Mouse (Mus musculus): ENCODE measurements around the gene Mst1r. TPM values are rescaled to one million over a fixed set of nuclear protein-coding genes. Genes with fewer than 3 reads are reported as not detected.

The Mst1r gene
- polyA plus RNA-seq, 1 experiment: 8.5 TPM

- DNase-seq: no peak
- 92% methylated on average over 12 of the region's 12 CpGs for WGBS
- Histone ChIP-seq H3K27me3 (ENCODE audit: control insufficient read depth, insufficient read depth, low read length) (no peaks in the 10 kb centered on the region), H3K36me3 (ENCODE audit: control insufficient read depth, insufficient read depth, low read length) (peaks cover 10% of the 10 kb centered on the region), H3K4me3 (ENCODE audit: control insufficient read depth, insufficient read depth, low read length) (no peak overlapping the region), H3K27ac (ENCODE audit: control insufficient read depth, insufficient read depth, low read length) (no peak overlapping the region), H3K4me1 (replicated peaks; ENCODE audit: control insufficient read depth, insufficient read depth, low read length) (no peaks in the 10 kb centered on the region)
- TF ChIP-seq POLR2A (IDR thresholded peaks at IDR 0.05; ENCODE audit: control insufficient read depth, extremely low read depth, insufficient read depth, low read length, poor library complexity): no peak
- no peak for TF ChIP-seq CTCF (IDR thresholded peaks at IDR 0.05; ENCODE audit: borderline replicate concordance, control insufficient read depth, extremely low read depth, insufficient read depth, low read length, poor library complexity)
These were observed 6.8 kb upstream of the Mst1r start for GRCm38 (mm10) chr9:107899855-107900254.

- TF ChIP-seq CTCF (IDR thresholded peaks at IDR 0.05; ENCODE audit: borderline replicate concordance, control insufficient read depth, extremely low read depth, insufficient read depth, low read length, poor library complexity): no peak
- TF ChIP-seq POLR2A (IDR thresholded peaks at IDR 0.05; ENCODE audit: control insufficient read depth, extremely low read depth, insufficient read depth, low read length, poor library complexity): no peak
- Histone ChIP-seq H3K4me1 (replicated peaks; ENCODE audit: control insufficient read depth, insufficient read depth, low read length) (no peaks in the 10 kb centered on the region), H3K36me3 (ENCODE audit: control insufficient read depth, insufficient read depth, low read length) (peaks cover 10% of the 10 kb centered on the region), H3K4me3 (ENCODE audit: control insufficient read depth, insufficient read depth, low read length) (no peak overlapping the region), H3K27me3 (ENCODE audit: control insufficient read depth, insufficient read depth, low read length) (no peaks in the 10 kb centered on the region), H3K27ac (ENCODE audit: control insufficient read depth, insufficient read depth, low read length) (no peak overlapping the region)
- DNase-seq: peak; percentile 45
- WGBS: 70% methylated on average over 44 of the region's 44 CpGs
These were observed 5.6 kb upstream of the Mst1r start for GRCm38 (mm10) chr9:107900840-107901626.

GRCm38 (mm10) chr9:107901627-107901914, 5.1 kb upstream of the Mst1r start:
- no peak for DNase-seq
- H3K36me3 ChIP-seq (ENCODE audit: control insufficient read depth, insufficient read depth, low read length): peaks cover 8% of the 10 kb centered on the region
- H3K4me1 ChIP-seq (replicated peaks; ENCODE audit: control insufficient read depth, insufficient read depth, low read length): peaks cover 3% of the 10 kb centered on the region
- WGBS: 83% methylated on average over 17 of the region's 17 CpGs
- H3K27me3 ChIP-seq (ENCODE audit: control insufficient read depth, insufficient read depth, low read length): no peaks in the 10 kb centered on the region
- no peak overlapping the region for H3K4me3 ChIP-seq (ENCODE audit: control insufficient read depth, insufficient read depth, low read length)
- TF ChIP-seq CTCF (IDR thresholded peaks at IDR 0.05; ENCODE audit: borderline replicate concordance, control insufficient read depth, extremely low read depth, insufficient read depth, low read length, poor library complexity) (no peak), POLR2A (IDR thresholded peaks at IDR 0.05; ENCODE audit: control insufficient read depth, extremely low read depth, insufficient read depth, low read length, poor library complexity) (no peak)
- no peak overlapping the region for H3K27ac ChIP-seq (ENCODE audit: control insufficient read depth, insufficient read depth, low read length)

DNA sequence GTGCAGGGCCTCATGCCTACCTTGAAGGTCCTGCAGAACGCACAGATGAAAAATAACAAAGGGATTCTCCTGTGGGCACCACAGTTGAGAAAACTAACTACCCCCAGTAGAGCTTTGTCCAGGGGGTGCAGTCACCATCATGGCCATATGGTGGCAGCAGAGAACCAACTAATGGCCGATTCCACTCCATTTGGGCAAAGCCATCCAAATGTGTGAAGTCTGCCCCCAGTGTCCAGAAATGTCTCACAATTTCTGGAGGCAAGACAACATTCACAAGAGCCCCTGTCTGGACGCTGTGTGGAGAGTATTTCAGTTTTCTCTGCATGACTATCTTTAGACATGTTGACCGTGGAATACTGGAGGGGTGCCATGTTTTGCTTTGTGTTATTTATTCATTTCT, 1.9 kb upstream of the Mst1r start:
- peak; percentile 88 for DNase-seq
- Histone ChIP-seq H3K4me3 (ENCODE audit: control insufficient read depth, insufficient read depth, low read length) (no peak overlapping the region), H3K27ac (ENCODE audit: control insufficient read depth, insufficient read depth, low read length) (no peak overlapping the region), H3K27me3 (ENCODE audit: control insufficient read depth, insufficient read depth, low read length) (no peaks in the 10 kb centered on the region), H3K36me3 (ENCODE audit: control insufficient read depth, insufficient read depth, low read length) (peaks cover 7% of the 10 kb centered on the region; the same call in 1 of the 2 replicates), H3K4me1 (replicated peaks; ENCODE audit: control insufficient read depth, insufficient read depth, low read length) (peaks cover 10% of the 10 kb centered on the region)
- no peak for TF ChIP-seq CTCF (IDR thresholded peaks at IDR 0.05; ENCODE audit: borderline replicate concordance, control insufficient read depth, extremely low read depth, insufficient read depth, low read length, poor library complexity)
- no peak for TF ChIP-seq POLR2A (IDR thresholded peaks at IDR 0.05; ENCODE audit: control insufficient read depth, extremely low read depth, insufficient read depth, low read length, poor library complexity)
- 4% methylated on average over 4 of the region's 4 CpGs for WGBS

- 82% methylated on average over 31 of the region's 31 CpGs for WGBS
- TF ChIP-seq CTCF (IDR thresholded peaks at IDR 0.05; ENCODE audit: borderline replicate concordance, control insufficient read depth, extremely low read depth, insufficient read depth, low read length, poor library complexity) (no peak), POLR2A (IDR thresholded peaks at IDR 0.05; ENCODE audit: control insufficient read depth, extremely low read depth, insufficient read depth, low read length, poor library complexity) (no peak)
- H3K27ac ChIP-seq (ENCODE audit: control insufficient read depth, insufficient read depth, low read length): no peak overlapping the region
- no peaks in the 10 kb centered on the region for H3K36me3 ChIP-seq (ENCODE audit: control insufficient read depth, insufficient read depth, low read length)
- no peak for DNase-seq
- H3K4me1 ChIP-seq (replicated peaks; ENCODE audit: control insufficient read depth, insufficient read depth, low read length): peaks cover 10% of the 10 kb centered on the region
- H3K4me3 ChIP-seq (ENCODE audit: control insufficient read depth, insufficient read depth, low read length): peak overlapping the region; percentile 3; the same call in 1 of the 2 replicates
- H3K27me3 ChIP-seq (ENCODE audit: control insufficient read depth, insufficient read depth, low read length): no peaks in the 10 kb centered on the region
These were observed 511 bp downstream of the Mst1r start for GRCm38 (mm10) chr9:107906967-107907800.

- Histone ChIP-seq H3K27ac (ENCODE audit: control insufficient read depth, insufficient read depth, low read length) (no peak overlapping the region), H3K4me3 (ENCODE audit: control insufficient read depth, insufficient read depth, low read length) (no peak overlapping the region), H3K27me3 (ENCODE audit: control insufficient read depth, insufficient read depth, low read length) (no peaks in the 10 kb centered on the region), H3K36me3 (ENCODE audit: control insufficient read depth, insufficient read depth, low read length) (no peaks in the 10 kb centered on the region), H3K4me1 (replicated peaks; ENCODE audit: control insufficient read depth, insufficient read depth, low read length) (peaks cover 10% of the 10 kb centered on the region)
- TF ChIP-seq POLR2A (IDR thresholded peaks at IDR 0.05; ENCODE audit: control insufficient read depth, extremely low read depth, insufficient read depth, low read length, poor library complexity): no peak
- TF ChIP-seq CTCF (IDR thresholded peaks at IDR 0.05; ENCODE audit: borderline replicate concordance, control insufficient read depth, extremely low read depth, insufficient read depth, low read length, poor library complexity): no peak
- 95% methylated on average over 14 of the region's 14 CpGs for WGBS
- no peak for DNase-seq
These were observed 1.1 kb downstream of the Mst1r start for GRCm38 (mm10) chr9:107907801-107908120.
